Mouse (Mus musculus) layer of hippocampus, adult 18-20 months (tissue): ENCODE data around the gene Cnot2. TPM values are rescaled to one million over a fixed set of nuclear protein-coding genes. Genes with fewer than 3 reads are reported as not detected.

Experiments
- DNase-seq, 2 experiments: peaks; one replicate each; pipeline ENCODE4 v3.0.0; 2022; ENCODE audit warnings: low spot score in 2 of 2
- total RNA-seq, 2 experiments: library from RNA; stranded (reverse); gene quantifications; 2 replicates each; pipeline ENCODE4 v1.2.3; 2021

Cnot2 gene
- total RNA-seq, 2 experiments from 2014 or later = 83.7 to 85.4 TPM

DNA sequence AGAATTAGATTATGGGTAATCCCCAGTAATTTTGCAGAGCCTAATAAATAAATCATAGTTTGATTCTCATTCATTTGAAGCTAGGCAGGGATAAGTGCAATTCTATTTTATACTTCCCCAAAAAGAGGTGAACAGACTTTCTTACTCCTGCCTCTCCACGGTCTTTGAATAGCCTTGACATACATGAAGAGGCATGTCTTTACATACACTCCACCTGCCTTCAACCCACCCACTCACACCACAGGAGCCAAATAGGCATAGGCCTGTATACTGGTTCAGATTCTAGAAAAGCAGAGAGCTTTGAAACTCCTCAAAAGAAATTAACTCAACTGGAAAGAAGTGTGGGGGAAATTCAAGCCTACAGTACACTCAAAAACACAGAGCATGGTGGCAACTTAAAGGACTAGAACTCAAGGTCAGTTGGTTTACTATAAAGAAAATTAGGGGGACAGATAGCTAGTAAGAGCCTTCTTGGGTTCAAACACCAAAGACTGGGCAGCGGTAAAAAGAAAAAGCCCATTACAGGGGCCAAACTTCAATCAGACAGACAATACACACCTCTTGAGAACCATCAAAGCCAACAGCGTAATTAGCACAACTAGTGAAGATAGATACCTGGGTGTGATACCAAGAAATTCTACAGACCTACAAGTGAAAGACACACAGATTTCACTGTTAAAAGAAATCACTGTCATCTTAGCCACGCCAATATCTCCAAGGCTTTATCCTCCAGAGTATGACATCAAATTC, 18.4 kb downstream of the Cnot2 start:
- DNase-seq = no peak

DNA sequence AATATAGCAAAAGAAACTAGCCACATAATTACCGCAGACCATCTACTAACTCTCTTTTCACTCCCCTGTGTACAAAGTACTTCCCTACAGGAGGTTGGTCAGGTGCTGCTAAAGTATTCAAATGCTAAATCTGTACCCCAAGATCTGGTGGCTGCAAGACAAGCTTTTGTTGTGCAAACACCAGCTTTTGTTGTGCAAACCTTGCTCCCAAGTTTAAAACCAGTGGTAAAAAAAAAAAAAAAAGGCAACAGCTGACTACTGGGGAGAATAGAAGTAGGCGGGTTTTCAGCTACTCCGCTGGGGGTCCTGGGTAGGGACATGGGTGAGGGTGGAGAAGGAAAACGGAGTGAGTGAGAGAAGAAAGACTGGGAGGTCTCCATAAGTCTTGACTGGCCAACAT, 19.1 kb downstream of the Cnot2 start:
- no peak for DNase-seq

GRCm38 (mm10) chr10:116559171-116559570, 22.1 kb downstream of the Cnot2 start:
- no peak for DNase-seq

DNA sequence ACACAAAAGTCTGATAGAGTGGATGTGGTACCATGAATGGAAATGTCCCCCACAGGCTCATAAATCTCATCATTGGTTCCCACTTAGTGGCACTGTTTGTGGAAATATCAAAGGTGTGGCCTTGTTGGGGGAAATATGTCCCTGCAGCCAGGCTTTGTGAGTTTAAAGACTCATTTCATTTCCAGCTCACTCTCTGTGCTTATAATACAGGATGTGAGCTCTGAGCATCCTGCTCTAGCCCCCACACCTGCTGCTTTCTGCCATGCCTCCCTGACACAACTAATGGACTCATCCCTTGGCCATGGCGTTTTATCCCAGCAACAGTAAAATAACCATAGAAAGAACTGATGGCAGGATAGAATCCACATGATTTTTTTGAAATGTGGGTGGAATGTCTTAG, 24.1 kb downstream of the Cnot2 start:
- DNase-seq = no peak

GRCm38 (mm10) chr10:116554434-116554833, 26.9 kb downstream of the Cnot2 start:
- no peak for DNase-seq

- no peak for DNase-seq
Measured at GRCm38 (mm10) chr10:116547958-116548357, 33.4 kb downstream of the Cnot2 start.

DNA sequence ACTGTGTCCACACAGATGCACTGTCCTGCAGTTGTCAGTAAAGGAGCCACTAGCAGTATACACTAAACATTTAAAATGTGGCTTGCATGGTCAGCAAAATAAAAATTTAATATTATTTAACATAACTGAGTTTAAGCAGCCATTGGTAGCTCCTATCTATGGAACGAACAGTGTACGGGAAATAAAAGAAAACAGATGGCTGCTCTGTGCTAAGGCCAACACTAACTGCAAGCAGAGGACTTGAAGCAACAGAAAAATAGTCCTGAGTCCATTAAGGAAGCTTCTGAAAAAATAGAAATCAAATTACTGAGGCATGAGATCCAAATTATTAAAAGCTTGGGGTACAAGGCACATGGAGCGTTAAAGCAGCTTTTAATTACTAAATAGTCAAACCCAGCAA, 35.1 kb downstream of the Cnot2 start:
- no peak for DNase-seq

DNA sequence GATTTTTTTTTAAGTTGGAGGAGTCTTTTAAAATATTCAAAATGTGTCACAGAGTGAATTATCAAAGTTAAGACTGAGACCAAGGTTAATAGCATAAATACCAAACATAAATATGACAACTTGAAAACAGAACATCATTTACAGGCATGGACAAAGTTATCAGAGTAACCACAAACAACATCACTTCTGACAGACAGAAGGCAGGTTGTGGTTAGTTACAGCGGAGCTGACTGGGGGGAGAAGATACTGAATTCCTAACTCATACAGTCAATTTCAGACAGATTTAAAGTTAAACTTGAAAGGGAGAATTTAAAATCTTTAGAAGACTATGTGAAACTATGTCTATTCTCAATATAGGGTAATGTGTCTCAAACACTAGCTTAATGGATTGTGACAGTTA, 38.2 kb downstream of the Cnot2 start:
- no peak for DNase-seq

DNA sequence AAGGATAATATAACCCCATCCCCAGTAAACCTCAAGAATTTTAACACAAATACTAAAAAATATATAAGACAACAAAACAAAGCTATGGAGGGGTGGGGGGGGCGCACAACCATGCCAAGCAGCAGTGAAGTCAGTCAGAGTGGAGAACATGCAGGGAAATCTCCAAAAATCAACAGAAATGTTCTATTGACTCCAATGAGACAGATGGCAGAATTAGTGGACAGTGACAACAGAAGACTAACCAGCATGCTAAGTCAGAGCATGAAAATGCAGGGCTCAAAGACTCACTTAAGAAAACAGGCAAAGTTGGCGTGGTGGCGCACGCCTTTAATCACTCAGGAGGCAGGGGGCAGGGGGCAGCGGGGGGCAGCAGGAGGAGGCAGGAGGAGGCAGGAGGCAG, 40.6 kb downstream of the Cnot2 start:
- no peak for DNase-seq

- DNase-seq = no peak
Measured at GRCm38 (mm10) chr10:116537495-116537894, 43.8 kb downstream of the Cnot2 start.

DNA sequence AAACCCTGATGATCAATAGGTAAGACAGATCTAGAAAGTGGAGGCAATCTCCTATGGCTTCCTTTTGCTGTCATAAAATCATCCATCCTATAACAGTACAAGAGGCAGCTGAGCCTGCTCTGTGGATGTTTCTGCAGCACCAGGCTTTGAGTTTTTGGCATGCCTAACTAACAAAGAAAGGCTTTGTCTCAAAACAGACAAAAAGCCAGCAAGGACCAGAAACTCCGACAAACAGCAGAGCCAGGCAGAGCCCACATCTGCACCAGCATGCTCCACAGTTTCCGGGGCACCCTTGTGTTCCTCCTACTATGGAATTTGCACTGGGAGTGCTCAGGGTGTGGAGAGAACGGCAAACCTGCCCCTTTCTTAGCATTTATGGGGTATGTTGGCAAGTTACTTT, 47.0 kb downstream of the Cnot2 start:
- no peak for DNase-seq

DNA sequence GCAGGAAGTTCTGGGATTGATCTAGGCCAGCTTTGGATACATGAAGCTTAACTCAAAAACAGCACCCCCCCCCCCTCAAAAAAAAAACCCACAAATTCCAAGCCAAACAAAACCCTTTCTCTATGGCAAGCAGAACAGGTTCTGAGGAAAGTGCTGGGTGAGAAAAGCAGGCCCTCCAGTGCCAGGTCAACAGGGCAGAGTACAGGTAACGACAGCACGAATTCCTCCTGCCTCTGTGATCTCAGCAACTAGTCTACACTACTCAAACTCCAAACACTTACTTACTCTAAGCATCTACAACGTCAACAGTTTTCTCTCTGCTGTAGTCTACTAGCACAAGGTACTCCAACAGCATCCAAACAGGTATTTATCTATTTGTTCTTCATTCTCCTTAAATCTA, 48.8 kb downstream of the Cnot2 start:
- DNase-seq = no peak

DNA sequence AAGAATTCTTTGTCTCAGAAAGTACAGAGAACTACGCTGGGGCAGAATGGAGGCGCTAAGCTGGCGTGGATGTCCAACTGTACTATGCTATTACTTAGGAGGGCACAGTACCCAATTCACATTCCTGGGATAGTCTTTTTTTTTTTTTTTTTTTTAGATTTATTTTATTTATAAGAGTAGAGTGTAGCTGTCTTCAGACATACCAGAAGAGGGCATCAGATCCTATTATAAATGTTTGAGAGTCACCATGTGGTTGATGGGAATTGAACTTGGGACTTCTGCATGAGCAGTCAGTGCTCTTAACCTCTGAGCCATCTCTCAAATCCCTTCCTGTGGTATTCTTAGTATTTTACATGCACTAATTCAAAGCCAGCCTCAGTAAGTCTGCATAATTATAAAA, 50.2 kb downstream of the Cnot2 start:
- no peak for DNase-seq

DNA sequence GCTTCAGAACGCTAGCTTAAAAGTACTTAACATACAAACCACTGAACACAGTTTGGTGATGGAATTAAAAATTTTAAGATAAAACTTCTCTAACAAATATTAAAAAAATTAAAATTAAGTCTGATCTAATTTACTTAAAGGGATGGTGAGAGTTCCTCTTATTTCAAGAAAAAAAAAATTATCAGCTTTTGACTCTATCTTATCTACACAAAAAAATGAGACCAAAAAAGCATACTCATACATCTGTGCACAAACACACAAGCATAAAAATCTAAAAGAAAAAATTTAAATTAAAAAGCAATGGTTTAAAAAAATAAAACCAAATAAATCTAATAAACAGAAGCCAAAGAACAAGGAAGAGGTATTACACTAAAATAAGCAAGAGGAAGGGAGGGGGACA, 61.7 kb downstream of the Cnot2 start:
- DNase-seq = no peak

- DNase-seq = no peak
Measured at GRCm38 (mm10) chr10:116515590-116515989, 65.7 kb downstream of the Cnot2 start.

DNA sequence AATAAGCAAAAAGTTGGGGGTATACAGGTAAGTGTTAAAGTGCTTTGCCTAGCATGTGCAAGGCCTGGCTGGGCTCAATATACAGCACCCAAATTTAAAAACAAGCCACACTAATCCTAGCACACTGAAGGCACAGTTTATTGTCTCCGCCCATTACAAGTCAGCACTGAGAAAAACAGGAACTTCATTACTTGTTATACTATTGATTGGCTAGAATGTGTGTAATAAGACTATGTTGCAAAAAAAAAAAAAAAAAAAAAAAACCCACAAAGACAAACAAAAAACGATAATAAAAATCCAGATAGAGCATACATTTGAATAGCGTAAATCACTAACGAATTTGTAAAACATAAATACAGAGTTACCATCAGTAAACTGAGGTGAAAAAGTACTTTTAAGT, 66.2 kb downstream of the Cnot2 start:
- no peak for DNase-seq

- no peak for DNase-seq
Measured at GRCm38 (mm10) chr10:116513254-116513635, 68.1 kb downstream of the Cnot2 start.

DNA sequence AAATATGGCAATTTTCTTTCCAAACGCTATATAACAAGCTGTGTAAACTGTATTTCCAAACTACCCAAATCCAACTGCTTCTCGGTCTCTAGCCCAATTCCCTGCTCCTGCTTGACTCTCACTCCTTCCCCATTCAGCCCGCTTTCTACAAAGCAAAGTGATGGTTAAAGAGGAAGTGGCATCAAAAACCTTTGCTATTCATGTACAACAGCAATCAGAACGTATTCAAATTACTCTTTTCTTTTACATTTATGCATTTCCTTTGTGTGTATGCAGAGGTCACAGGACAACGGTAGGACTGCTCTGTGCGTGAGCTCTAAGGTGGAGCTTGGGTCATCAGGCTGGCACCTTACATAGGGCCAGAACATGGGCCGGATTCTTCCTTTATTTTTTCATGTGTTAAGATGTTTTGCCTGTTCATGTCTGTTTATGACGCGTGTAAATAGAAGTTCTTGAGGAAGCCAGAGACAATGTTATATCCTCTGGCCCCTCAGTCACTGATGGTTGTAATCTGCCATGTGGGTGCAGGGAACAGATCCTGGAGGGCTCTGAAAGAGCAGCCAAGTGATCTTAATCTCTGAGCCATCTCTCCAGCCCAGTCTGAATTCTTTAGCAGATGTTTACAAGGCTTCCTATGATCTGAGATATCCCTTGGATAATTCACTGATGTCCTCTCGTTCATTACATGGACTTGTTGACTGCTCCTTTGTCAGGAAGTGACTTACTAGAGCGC, 68.6 kb downstream of the Cnot2 start:
- DNase-seq = no peak

DNA sequence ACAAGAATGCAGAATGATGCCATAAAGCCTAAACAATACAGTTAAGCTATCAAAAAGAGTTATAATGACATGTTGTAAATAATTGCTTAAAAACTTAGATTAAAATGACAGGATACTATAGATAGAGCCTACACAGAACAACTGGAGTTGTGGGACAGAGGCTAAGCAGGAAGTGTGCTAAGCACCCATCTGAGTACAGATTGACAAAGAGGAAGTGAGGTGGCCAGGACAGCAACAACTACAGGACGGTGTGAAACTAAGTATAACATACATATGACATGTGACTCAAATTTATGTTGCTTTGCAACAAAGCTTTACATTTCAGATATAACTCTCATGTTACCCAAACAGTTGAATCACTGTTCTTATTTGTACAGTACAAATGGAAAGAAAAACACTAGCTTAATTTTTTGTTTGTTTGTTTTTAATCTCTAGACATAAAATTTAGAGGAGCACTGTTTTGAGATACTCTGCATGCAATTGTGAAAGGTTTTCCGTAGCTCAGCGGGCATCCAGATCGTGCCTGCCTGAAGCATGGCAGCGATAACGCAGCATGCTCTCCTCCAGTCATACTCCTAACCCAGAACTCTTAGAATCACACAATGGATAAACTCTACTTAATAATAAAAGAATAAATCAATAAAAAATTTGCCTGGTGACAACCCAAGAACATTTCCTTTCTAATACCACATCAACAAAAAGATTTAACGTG, 75.9 kb downstream of the Cnot2 start:
- no peak for DNase-seq

- no peak for DNase-seq
Measured at GRCm38 (mm10) chr10:116492768-116493167, 88.5 kb downstream of the Cnot2 start.

- peak in 1 of 2 experiments; percentile 33 for DNase-seq
Measured at GRCm38 (mm10) chr10:116486895-116487747, 94.2 kb downstream of the Cnot2 start.
